Mouse (Mus musculus): ENCODE measurements around the gene Hyal3. TPM values are rescaled to one million over a fixed set of nuclear protein-coding genes. Genes with fewer than 3 reads are reported as not detected.
A peak's percentile ranks its signal among the peaks of the same experiment; 100 is the strongest.

Hyal3 gene
- polyA plus RNA-seq, 1 experiment = 1.6 TPM

GRCm38 (mm10) chr9:107567702-107568319 lies 12.8 kb upstream of the Hyal3 start, which contains the start of gene Hyal2:
Gene Hyal2, plus strand, starts transcription at chr9:107567945.
- peak within 1 kb of the TSS; percentile 81 for H3K4me3 ChIP-seq (ENCODE audit: insufficient read depth, low read depth, low read length)
- peak within 1 kb of the TSS; percentile 99 for H3K27ac ChIP-seq (ENCODE audit: insufficient read depth, low read depth, low read length)
- peaks cover 40% of the 10 kb centered on the region; the same call in 1 of the 2 replicates for H3K4me1 ChIP-seq (ENCODE audit: control insufficient read depth, insufficient read depth, low read length)
- H3K27me3 ChIP-seq (replicated peaks; ENCODE audit: control insufficient read depth, insufficient read depth, low read length) = no peaks in the 10 kb centered on the region
- no peaks in the 10 kb centered on the region; the same call in 1 of the 2 replicates for H3K36me3 ChIP-seq (ENCODE audit: control insufficient read depth, insufficient read depth, low read length)
- DNase-seq = peak; percentile 94
- TF ChIP-seq POLR2A (IDR thresholded peaks at IDR 0.05; ENCODE audit: low read depth, low read length) (peak; percentile 87), CTCF (conservative IDR thresholded peaks at IDR 0.05; ENCODE audit: insufficient read depth, insufficient read length, low read depth, low read length) (no peak)
- 19% methylated on average over 18 of the region's 18 CpGs for WGBS

DNA sequence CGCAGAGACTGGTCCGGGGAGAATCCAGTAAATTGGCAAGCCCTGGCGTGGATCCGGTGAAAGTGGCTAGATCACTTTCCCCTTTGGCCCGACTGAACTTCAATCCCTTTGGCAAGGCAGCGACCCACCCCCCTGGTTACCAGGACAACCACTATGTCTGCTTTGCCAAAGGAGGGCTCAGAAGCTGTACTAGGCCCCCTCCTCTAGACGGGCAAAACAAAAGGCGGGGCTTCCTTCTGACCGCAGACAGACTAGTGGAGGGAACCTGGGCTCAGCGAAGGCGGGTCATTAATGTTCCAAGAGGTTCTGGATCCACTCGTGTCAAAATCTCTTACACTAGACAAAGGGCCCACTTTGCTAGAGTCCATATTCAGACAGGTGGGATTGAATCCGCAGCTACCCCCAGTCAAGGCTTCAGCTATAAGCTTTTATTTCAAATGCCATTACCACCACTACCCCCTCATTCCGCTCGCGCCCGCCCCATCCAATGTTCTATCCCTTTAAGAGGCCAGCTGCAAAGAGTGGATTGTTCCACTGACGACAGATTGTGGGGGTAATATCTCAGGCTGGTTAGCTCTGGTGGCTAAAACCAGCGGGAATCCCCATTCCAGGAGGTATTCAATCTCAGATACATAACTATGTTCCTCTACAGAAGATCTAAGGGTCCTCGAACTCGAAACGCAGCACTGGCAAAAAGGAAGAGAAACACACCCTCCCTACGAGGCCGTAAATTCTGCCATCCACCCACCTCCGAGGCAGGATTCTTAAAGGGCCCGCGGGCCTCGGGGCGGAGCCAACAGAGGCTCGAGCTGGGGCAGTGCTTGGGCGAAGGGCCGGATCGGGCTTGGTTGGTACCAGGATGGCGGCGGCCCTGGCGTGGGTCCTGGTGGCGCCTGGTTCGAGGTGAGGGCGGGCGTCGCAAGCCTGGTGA lies 12.0 kb upstream of the Hyal3 start:
- DNase-seq = peak; percentile 94
- Histone ChIP-seq H3K27me3 (replicated peaks; ENCODE audit: control insufficient read depth, insufficient read depth, low read length) (no peaks in the 10 kb centered on the region), H3K4me1 (ENCODE audit: control insufficient read depth, insufficient read depth, low read length) (peaks cover 40% of the 10 kb centered on the region; the same call in 1 of the 2 replicates), H3K4me3 (ENCODE audit: insufficient read depth, low read depth, low read length) (peak overlapping the region; percentile 81), H3K27ac (ENCODE audit: insufficient read depth, low read depth, low read length) (peak overlapping the region; percentile 99), H3K36me3 (ENCODE audit: control insufficient read depth, insufficient read depth, low read length) (no peaks in the 10 kb centered on the region; the same call in 1 of the 2 replicates)
- TF ChIP-seq CTCF (conservative IDR thresholded peaks at IDR 0.05; ENCODE audit: insufficient read depth, insufficient read length, low read depth, low read length) (no peak), POLR2A (IDR thresholded peaks at IDR 0.05; ENCODE audit: low read depth, low read length) (no peak)
- under 1% methylated on average over 41 of the region's 41 CpGs for WGBS

DNA sequence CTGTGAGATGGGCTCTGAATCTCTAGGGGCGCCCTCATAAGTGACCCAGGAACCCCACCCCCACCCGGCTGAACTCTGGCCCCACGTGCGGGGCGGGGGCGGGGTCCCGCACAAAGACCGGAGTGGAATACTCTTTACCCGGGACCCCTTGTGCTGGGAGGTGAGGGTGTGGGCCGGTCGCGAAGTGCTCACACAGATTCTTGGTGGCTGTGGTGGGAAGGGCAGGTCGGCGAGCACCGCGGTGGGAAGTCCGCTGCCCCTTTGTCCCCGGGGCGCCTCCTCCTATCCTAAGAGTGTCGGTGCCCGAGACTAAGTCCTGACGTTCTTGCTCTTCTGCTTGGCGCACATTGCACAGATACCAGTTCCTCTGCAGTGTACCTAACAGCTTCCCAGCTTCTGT lies 11.3 kb upstream of the Hyal3 start:
- no peaks in the 10 kb centered on the region; the same call in 1 of the 2 replicates for H3K36me3 ChIP-seq (ENCODE audit: control insufficient read depth, insufficient read depth, low read length)
- peak overlapping the region; percentile 81 for H3K4me3 ChIP-seq (ENCODE audit: insufficient read depth, low read depth, low read length)
- WGBS = 2% methylated on average over 23 of the region's 23 CpGs
- no peaks in the 10 kb centered on the region for H3K27me3 ChIP-seq (replicated peaks; ENCODE audit: control insufficient read depth, insufficient read depth, low read length)
- DNase-seq = no peak
- H3K27ac ChIP-seq (ENCODE audit: insufficient read depth, low read depth, low read length) = peak overlapping the region; percentile 99
- H3K4me1 ChIP-seq (ENCODE audit: control insufficient read depth, insufficient read depth, low read length) = peaks cover 35% of the 10 kb centered on the region; the same call in 1 of the 2 replicates
- TF ChIP-seq POLR2A (IDR thresholded peaks at IDR 0.05; ENCODE audit: low read depth, low read length) = no peak
- no peak for TF ChIP-seq CTCF (conservative IDR thresholded peaks at IDR 0.05; ENCODE audit: insufficient read depth, insufficient read length, low read depth, low read length)

- TF ChIP-seq POLR2A (IDR thresholded peaks at IDR 0.05; ENCODE audit: low read depth, low read length) (no peak), CTCF (conservative IDR thresholded peaks at IDR 0.05; ENCODE audit: insufficient read depth, insufficient read length, low read depth, low read length) (no peak)
- Histone ChIP-seq H3K36me3 (ENCODE audit: control insufficient read depth, insufficient read depth, low read length) (no peaks in the 10 kb centered on the region; the same call in 1 of the 2 replicates), H3K27me3 (replicated peaks; ENCODE audit: control insufficient read depth, insufficient read depth, low read length) (no peaks in the 10 kb centered on the region), H3K4me1 (ENCODE audit: control insufficient read depth, insufficient read depth, low read length) (peaks cover 32% of the 10 kb centered on the region; the same call in 1 of the 2 replicates), H3K27ac (ENCODE audit: insufficient read depth, low read depth, low read length) (peak overlapping the region; percentile 99), H3K4me3 (ENCODE audit: insufficient read depth, low read depth, low read length) (peak overlapping the region; percentile 81)
- 25% methylated on average over 13 of the region's 13 CpGs for WGBS
- DNase-seq = no peak
Observed at GRCm38 (mm10) chr9:107570016-107570415, 10.6 kb upstream of the Hyal3 start.

GRCm38 (mm10) chr9:107570845-107571244 lies 9.8 kb upstream of the Hyal3 start:
- Histone ChIP-seq H3K27ac (ENCODE audit: insufficient read depth, low read depth, low read length) (peak overlapping the region; percentile 14; the same call in 1 of the 2 replicates), H3K4me3 (ENCODE audit: insufficient read depth, low read depth, low read length) (peak overlapping the region; percentile 81; the same call in 1 of the 2 replicates), H3K4me1 (ENCODE audit: control insufficient read depth, insufficient read depth, low read length) (peaks cover 34% of the 10 kb centered on the region; the same call in 1 of the 2 replicates), H3K36me3 (ENCODE audit: control insufficient read depth, insufficient read depth, low read length) (no peaks in the 10 kb centered on the region; the same call in 1 of the 2 replicates), H3K27me3 (replicated peaks; ENCODE audit: control insufficient read depth, insufficient read depth, low read length) (no peaks in the 10 kb centered on the region)
- DNase-seq = no peak
- no peak for TF ChIP-seq POLR2A (IDR thresholded peaks at IDR 0.05; ENCODE audit: low read depth, low read length)
- no peak for TF ChIP-seq CTCF (conservative IDR thresholded peaks at IDR 0.05; ENCODE audit: insufficient read depth, insufficient read length, low read depth, low read length)
- 82% methylated on average over 21 of the region's 21 CpGs for WGBS

GRCm38 (mm10) chr9:107571534-107572326 lies 8.9 kb upstream of the Hyal3 start:
- H3K4me1 ChIP-seq (ENCODE audit: control insufficient read depth, insufficient read depth, low read length) = peaks cover 35% of the 10 kb centered on the region; the same call in 1 of the 2 replicates
- TF ChIP-seq POLR2A (IDR thresholded peaks at IDR 0.05; ENCODE audit: low read depth, low read length) (no peak), CTCF (conservative IDR thresholded peaks at IDR 0.05; ENCODE audit: insufficient read depth, insufficient read length, low read depth, low read length) (no peak)
- no peaks in the 10 kb centered on the region; the same call in 1 of the 2 replicates for H3K36me3 ChIP-seq (ENCODE audit: control insufficient read depth, insufficient read depth, low read length)
- peak overlapping the region; percentile 81; the same call in 1 of the 2 replicates for H3K4me3 ChIP-seq (ENCODE audit: insufficient read depth, low read depth, low read length)
- WGBS = 80% methylated on average over 22 of the region's 22 CpGs
- H3K27ac ChIP-seq (ENCODE audit: insufficient read depth, low read depth, low read length) = peak overlapping the region; percentile 60
- peak; percentile 69 for DNase-seq
- H3K27me3 ChIP-seq (replicated peaks; ENCODE audit: control insufficient read depth, insufficient read depth, low read length) = no peaks in the 10 kb centered on the region

Data from kidney, adult 2 months (tissue).